Mouse (Mus musculus) forebrain, postnatal 0 days (tissue): ENCODE data around the gene Psmd10. TPM values are rescaled to one million over a fixed set of nuclear protein-coding genes. Genes with fewer than 3 reads are reported as not detected.

Experiments used
- ATAC-seq: fragments of 200-750 bp; cut with Nextera tagmentation; 2 replicates; pipeline ENCODE4 v1.8.0; 2017; ENCODE audit warnings: mild to moderate bottlenecking, moderate library complexity
- DNase-seq: peaks from one replicate; pipeline ENCODE4 v3.0.0-alpha.2; 2015
- H3K27ac ChIP-seq: fragments of 300-500 bp; sonication (generic); 2 replicates; pipeline ENCODE4 v1.5.1; 2014; ENCODE audit warnings: low read depth, mild to moderate bottlenecking, antibody characterized with exemption, low read length, moderate library complexity, mixed read lengths
- H3K27me3 ChIP-seq: fragments of 300-500 bp; sonication (generic); 2 replicates; pipeline ENCODE4 v1.6.1; 2014; ENCODE audit warnings: mild to moderate bottlenecking, low read length, mixed read lengths; ENCODE audit not compliant: insufficient read depth
- H3K36me3 ChIP-seq: fragments of 300-500 bp; sonication (generic); 2 replicates; pipeline ENCODE4 v1.6.1; 2014; ENCODE audit warnings: mild to moderate bottlenecking, moderate library complexity; ENCODE audit not compliant: insufficient read depth
- H3K4me1 ChIP-seq: fragments of 300-500 bp; sonication (generic); 2 replicates; pipeline ENCODE4 v1.6.1; 2014; ENCODE audit warnings: antibody characterized with exemption; ENCODE audit not compliant: insufficient read depth
- H3K4me2 ChIP-seq: fragments of 300-500 bp; sonication (generic); 2 replicates; pipeline ENCODE4 v1.6.1; 2014; ENCODE audit warnings: low read depth, mild to moderate bottlenecking, moderate library complexity
- H3K4me3 ChIP-seq: fragments of 300-500 bp; sonication (generic); 2 replicates; pipeline ENCODE4 v1.5.1; 2014; ENCODE audit warnings: low read depth, low read length, mixed read lengths
- H3K9ac ChIP-seq: fragments of 300-500 bp; sonication (generic); 2 replicates; pipeline ENCODE4 v1.6.1; 2014; ENCODE audit warnings: mild to moderate bottlenecking
- H3K9me3 ChIP-seq: fragments of 300-500 bp; sonication (generic); 2 replicates; pipeline ENCODE4 v1.6.1; 2016; ENCODE audit warnings: low read length
- CTCF ChIP-seq: sonication (generic); IDR thresholded peaks from 2 replicates; pipeline ENCODE4 v1.5.1; 2016; ENCODE audit warnings: antibody characterized with exemption, control low read depth, low read depth
- WGBS: fragments of 180-500 bp; shearing (Covaris S2); extraction: QIAGEN DNeasy Blood & Tissue Kit; methylation state at CpG from one replicate; pipeline ENCODE4 v1.1.7; 2014; 5-methylcytosine and 5-hydroxymethylcytosine counted together
- polyA plus RNA-seq: library from polyadenylated mRNA; unstranded; fragments of >200 nt; fragmentation: Nextera tagmentation; extraction: Ambion mirVana; gene quantifications from 2 replicates; pipeline ENCODE4 v1.2.1, GENCODE M21; 2015
- total RNA-seq: library from RNA; depleted of rRNA; stranded (reverse); fragments of >200 nt; gene quantifications from 2 replicates; pipeline ENCODE4 v1.2.3, GENCODE M21; 2014; rRNA removed

Psmd10 gene
- total RNA-seq: 17.1 and 20.2 TPM in 2 replicates
- polyA plus RNA-seq: 34.3 and 35.2 TPM in 2 replicates

- Histone ChIP-seq H3K36me3 (0 out of 2 replicates have a peak, but pooled peaks cover 4% of the 10 kb centered on the region), H3K4me2 (peak within 1 kb of the TSS; percentile 54), H3K9me3 (no peaks in the 10 kb centered on the region), H3K4me1 (no peaks in the 10 kb centered on the region), H3K27me3 (no peaks in the 10 kb centered on the region), H3K4me3 (peak within 1 kb of the TSS; percentile 51), H3K9ac (peak within 1 kb of the TSS; percentile 44), H3K27ac (no peak within 1 kb of the TSS)
- DNase-seq: peak; percentile 91
- ATAC-seq: peak; percentile 99
- no peak for TF ChIP-seq CTCF
- WGBS: 27% methylated on average over 23 of the region's 23 CpGs
Observed at GRCm38 (mm10) chrX:140956272-140956940, at the start of gene Psmd10, which contains the start of gene Atg4a. Gene Psmd10 (minus strand): TSS chrX:140956728. Gene Atg4a (plus strand): TSS chrX:140956907.

- H3K9ac ChIP-seq: no peak overlapping the region
- no peaks in the 10 kb centered on the region for H3K4me1 ChIP-seq
- no peaks in the 10 kb centered on the region for H3K27me3 ChIP-seq
- no peaks in the 10 kb centered on the region; the same call in 1 of the 2 replicates for H3K36me3 ChIP-seq
- H3K4me2 ChIP-seq: no peak overlapping the region
- ATAC-seq (no peak), DNase-seq (no peak)
- H3K27ac ChIP-seq: no peak overlapping the region
- H3K4me3 ChIP-seq: no peak overlapping the region
- no peak for TF ChIP-seq CTCF
- H3K9me3 ChIP-seq: no peaks in the 10 kb centered on the region
Observed at GRCm38 (mm10) chrX:140998885-140999284, 42.4 kb upstream of the Psmd10 start.

DNA sequence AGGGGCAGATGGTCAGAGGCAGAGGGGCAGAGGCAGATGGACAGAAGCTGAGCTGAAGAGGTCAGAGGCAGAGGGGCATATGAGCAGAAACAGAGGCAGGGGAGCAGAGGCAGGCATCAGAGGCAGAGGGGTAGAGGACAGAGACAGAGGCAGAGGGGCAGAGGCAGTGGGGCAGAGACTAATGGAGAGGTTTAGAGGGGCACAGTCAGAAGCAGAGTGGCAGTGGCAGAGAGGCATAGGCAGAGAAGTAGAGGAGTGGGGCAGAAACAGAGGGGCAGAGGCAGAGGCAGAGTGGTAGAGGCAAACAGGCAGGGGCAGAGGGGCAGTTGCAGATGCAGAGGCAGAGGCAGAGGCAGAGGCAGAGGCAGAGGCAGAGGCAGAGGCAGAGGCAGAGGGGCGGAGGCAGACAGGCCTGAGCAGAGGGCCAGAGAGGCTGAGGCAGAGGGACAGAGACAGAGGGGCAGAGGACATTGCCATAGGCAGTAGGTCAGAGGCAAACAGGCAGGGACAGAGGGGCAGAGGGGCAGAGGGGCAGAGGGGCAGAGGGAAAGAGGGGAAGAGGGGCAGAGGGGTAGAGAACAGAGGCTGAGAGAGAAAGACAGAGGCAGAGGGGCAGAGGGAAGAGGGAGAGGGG is 41.5 kb upstream of the Psmd10 start:
- TF ChIP-seq CTCF: no peak
- no peaks in the 10 kb centered on the region for H3K4me1 ChIP-seq
- H3K9ac ChIP-seq: no peak overlapping the region
- H3K9me3 ChIP-seq: no peaks in the 10 kb centered on the region
- H3K27ac ChIP-seq: no peak overlapping the region
- no peaks in the 10 kb centered on the region; the same call in 1 of the 2 replicates for H3K36me3 ChIP-seq
- H3K4me2 ChIP-seq: no peak overlapping the region
- no peak overlapping the region for H3K4me3 ChIP-seq
- H3K27me3 ChIP-seq: no peaks in the 10 kb centered on the region
- no peak for ATAC-seq
- 67% methylated on average over 1 of the region's 1 CpGs for WGBS
- no peak for DNase-seq

DNA sequence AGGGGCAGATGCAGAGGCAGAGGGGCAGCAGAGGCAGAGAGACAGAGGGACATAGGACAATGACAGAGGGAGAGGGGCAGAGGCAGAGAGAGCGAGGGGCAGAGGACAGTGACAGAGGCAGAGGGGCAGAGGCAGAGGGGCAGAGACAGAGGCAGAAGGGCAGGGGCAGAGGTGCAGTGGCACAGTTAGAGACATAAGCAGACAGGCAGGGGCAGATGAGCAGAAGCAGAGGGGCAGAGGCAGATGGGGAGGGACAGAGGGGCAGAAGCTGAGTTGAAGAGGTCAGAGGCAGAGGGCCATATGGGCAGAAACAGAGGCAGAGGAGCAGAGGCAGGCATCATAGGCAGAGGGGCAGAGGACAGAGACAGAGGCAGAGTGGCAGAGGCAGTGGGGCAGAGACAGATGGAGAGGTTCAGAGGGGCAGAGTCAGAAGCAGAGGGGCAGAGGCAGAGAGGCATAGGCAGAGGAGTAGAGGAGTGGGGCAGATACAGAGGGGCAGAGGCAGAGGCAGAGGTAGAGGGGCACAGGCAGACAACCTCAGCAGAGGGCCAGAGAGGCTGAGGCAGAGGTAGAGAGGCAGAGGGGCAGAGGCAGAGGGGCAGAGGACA is 40.5 kb upstream of the Psmd10 start:
- H3K4me1 ChIP-seq: no peaks in the 10 kb centered on the region
- H3K4me3 ChIP-seq: no peak overlapping the region
- DNase-seq (no peak), ATAC-seq (peak; percentile 27; the same call in 1 of the 2 replicates)
- no peaks in the 10 kb centered on the region for H3K9me3 ChIP-seq
- TF ChIP-seq CTCF: no peak
- no peaks in the 10 kb centered on the region for H3K27me3 ChIP-seq
- no peak overlapping the region for H3K27ac ChIP-seq
- no peak overlapping the region for H3K9ac ChIP-seq
- WGBS: 85% methylated on average over 1 of the region's 1 CpGs
- H3K36me3 ChIP-seq: no peaks in the 10 kb centered on the region; the same call in 1 of the 2 replicates
- no peak overlapping the region for H3K4me2 ChIP-seq

DNA sequence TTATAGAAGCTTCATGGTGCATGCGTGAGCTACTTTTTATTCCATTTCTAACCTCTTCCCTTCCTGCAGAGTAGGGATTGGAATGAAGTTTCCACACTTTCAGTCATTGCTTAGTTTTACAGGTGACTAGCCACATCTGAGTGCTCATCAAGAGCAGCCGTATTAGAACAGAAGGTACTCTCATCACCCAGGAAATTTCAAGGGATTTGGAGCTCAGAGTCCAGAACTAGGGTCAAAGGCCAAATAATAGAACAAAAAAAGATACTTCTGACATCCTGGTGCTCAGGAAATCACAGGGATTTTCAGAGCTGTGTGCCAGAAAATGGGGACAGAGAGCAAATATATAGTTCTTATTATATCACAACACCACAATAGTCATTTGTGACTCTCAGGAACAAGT is 28.7 kb upstream of the Psmd10 start:
- Histone ChIP-seq H3K36me3 (no peaks in the 10 kb centered on the region), H3K9ac (no peak overlapping the region), H3K9me3 (no peaks in the 10 kb centered on the region), H3K27ac (no peak overlapping the region), H3K4me2 (no peak overlapping the region), H3K4me3 (no peak overlapping the region), H3K27me3 (no peaks in the 10 kb centered on the region), H3K4me1 (no peaks in the 10 kb centered on the region)
- ATAC-seq (no peak), DNase-seq (no peak)
- TF ChIP-seq CTCF: no peak
- WGBS: 89% methylated on average over 2 of the region's 2 CpGs

GRCm38 (mm10) chrX:140984795-140985194 is 28.3 kb upstream of the Psmd10 start:
- no peak for DNase-seq
- Histone ChIP-seq H3K4me1 (no peaks in the 10 kb centered on the region), H3K27ac (no peak overlapping the region), H3K36me3 (no peaks in the 10 kb centered on the region), H3K27me3 (no peaks in the 10 kb centered on the region), H3K9me3 (no peaks in the 10 kb centered on the region), H3K4me3 (no peak overlapping the region), H3K9ac (no peak overlapping the region), H3K4me2 (no peak overlapping the region)
- no peak for TF ChIP-seq CTCF
- no peak for ATAC-seq
- 79% methylated on average over 6 of the region's 6 CpGs for WGBS
